Mouse (Mus musculus): ENCODE data around the gene Cacng4.

DNA sequence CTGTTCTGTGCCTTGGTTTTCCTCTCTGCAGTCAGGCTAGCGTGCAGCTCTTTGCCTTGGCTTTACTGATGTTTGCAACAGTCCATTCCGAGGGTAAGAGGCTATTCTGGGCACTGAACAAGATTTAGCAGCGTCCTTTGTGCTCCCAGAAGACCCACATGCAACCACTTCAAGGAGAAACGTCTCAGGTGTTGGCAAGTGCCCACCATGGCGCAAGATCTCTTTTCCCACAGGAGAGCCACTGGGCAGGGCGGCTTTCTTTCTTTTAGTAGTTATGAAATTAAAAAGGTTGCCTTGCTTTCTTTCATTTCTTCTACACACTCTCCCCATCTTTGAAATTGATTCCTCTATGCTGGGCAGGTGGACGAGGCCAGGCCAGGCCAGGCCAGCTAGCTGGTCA lies 65.2 kb downstream of the Cacng4 start:
- TF ChIP-seq CTCF (IDR thresholded peaks at IDR 0.05), result no peak
- no peak for TF ChIP-seq EP300 (IDR thresholded peaks at IDR 0.05)
